Mouse (Mus musculus) ovary, adult 2 months (tissue): ENCODE results near the gene Hyls1. TPM values are rescaled to one million over a fixed set of nuclear protein-coding genes. Genes with fewer than 3 reads are reported as not detected.

Experiments used
- polyA plus RNA-seq: library from polyadenylated mRNA; depleted of rRNA; stranded (reverse); fragments of >200 nt; gene quantifications from 2 replicates; pipeline ENCODE4 v1.2.3, GENCODE M21; 2012; rRNA removed

Gene Hyls1
- polyA plus RNA-seq, result 1.2 and 1.6 TPM in 2 replicates

GRCm38 (mm10) chr9:35569571-35570534 is at the start of gene Hyls1, which contains the start of gene Pate2:
Hyls1 (minus strand) TSS chr9:35570398.
Pate2 (plus strand) TSS chr9:35570284.

GRCm38 (mm10) chr9:35611841-35612240 is 41.6 kb upstream of the Hyls1 start, which contains the start of gene Pate4:
Pate4 (minus strand) TSS chr9:35611941.

GRCm38 (mm10) chr9:35558257-35559008 is 11.8 kb downstream of the Hyls1 start, which contains the start of the genes Ddx25 and Pus3:
Ddx25 (minus strand) TSS chr9:35558528.
Pus3 (plus strand) TSS chr9:35558595.

GRCm38 (mm10) chr9:35518169-35518568 is 52.0 kb downstream of the Hyls1 start, which contains the start of gene Gm1113:
Gm1113 (minus strand) TSS chr9:35518269.

Other genes starting within 250 kb of the Hyls1 start
- gene Cdon, start 149.3 kb downstream of the Hyls1 start, polyA plus RNA-seq, result 12.6 and 16.5 TPM in 2 replicates
- not detected in 2 replicates for gene Gm1113, start 52.1 kb downstream of the Hyls1 start, polyA plus RNA-seq
- 0.08 and 0.18 TPM in 2 replicates for gene Ddx25, start 11.9 kb downstream of the Hyls1 start, polyA plus RNA-seq
- gene Pus3, start 11.8 kb downstream of the Hyls1 start, polyA plus RNA-seq, result 1.1 and 1.2 TPM in 2 replicates
- 0.08 TPM in 1 of 2 replicates, not detected in the other for gene Pate2, start 114 bp downstream of the Hyls1 start, polyA plus RNA-seq
- not detected in 2 replicates for gene Pate4, start 41.5 kb upstream of the Hyls1 start, polyA plus RNA-seq
- not detected in 2 replicates for gene Pate3, start 77.8 kb upstream of the Hyls1 start, polyA plus RNA-seq
- gene Pate1, start 117.0 kb upstream of the Hyls1 start, polyA plus RNA-seq, result not detected in 2 replicates
- not detected in 2 replicates for gene Gm17677, start 170.7 kb upstream of the Hyls1 start, polyA plus RNA-seq
- not detected in 2 replicates for gene Gm17727, start 207.7 kb upstream of the Hyls1 start, polyA plus RNA-seq
- not detected in 2 replicates for gene Gm27235, start 219.7 kb upstream of the Hyls1 start, polyA plus RNA-seq
- not detected in 2 replicates for gene D730048I06Rik, start 219.7 kb upstream of the Hyls1 start, polyA plus RNA-seq